In the genomic region with DNA sequence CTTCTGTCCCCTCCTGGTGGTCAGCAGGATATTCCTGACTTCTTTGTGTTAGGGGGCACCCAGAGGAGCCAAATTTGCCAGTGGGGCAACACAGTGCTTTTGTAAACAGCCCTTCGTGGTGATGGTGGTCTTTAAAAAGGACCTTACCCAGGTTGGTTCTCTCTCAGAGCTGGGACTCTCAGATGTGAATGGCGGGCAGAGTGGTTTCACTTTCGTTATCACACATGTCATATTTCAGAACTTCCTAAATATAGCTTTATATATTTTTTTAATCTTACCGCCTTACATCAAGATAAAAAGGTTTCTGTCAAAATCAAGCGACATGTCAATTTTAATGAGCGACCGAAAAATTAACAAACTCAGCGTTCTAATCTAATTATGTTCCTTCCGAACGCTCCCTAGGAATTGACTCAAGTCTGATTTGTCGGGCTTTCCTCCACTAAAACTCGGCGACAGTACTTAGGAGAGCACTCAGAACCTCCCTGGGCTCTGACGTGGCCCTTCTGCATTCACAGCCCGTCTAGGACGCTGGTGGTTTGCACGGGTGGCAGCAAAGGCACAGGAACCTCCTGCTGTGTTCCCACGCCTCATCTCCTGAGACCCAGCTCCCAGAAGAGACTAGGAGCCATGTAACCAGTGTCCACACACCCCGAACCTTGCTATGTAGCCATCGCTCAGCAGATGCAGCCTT, we compare ENCODE assay signal across 12 mouse cellular contexts.
DNase-seq lines count a peak whose midpoint lies in the region; ATAC-seq and TF ChIP-seq lines count a peak whose summit lies in the region.
"Had no signal": no experiment of that assay in that cellular context is flagged by ENCODE, and none has a peak within 500 bp of the region (broad histone marks: within the 10 kb centered on the region; RNA-seq: fewer than 3 reads in every experiment).

No protein-coding gene starts in this region.

- DNase-seq in forebrain, postnatal 0 days, result peak; percentile 37
- DNase-seq in thymus, postnatal 14 days, result peak; percentile 6
- no peak for DNase-seq in thymus, postnatal 10 days (ENCODE audit: low spot score in 2 of 2)
- peak; percentile 23 for DNase-seq in telencephalon, adult 2 months (ENCODE audit: low read depth, low spot score)
- no peak for DNase-seq in kidney, adult 9 months
- no peak for DNase-seq in right cerebral cortex, postnatal 4 days
- DNase-seq: heart, postnatal 4 days; kidney, postnatal 25 days had no signal

- H3K4me3 ChIP-seq in forebrain, postnatal 0 days (ENCODE audit: low read depth, low read length), result no peak overlapping the region
- H3K4me3 ChIP-seq in forebrain, embryonic 15.5 days, result no peak overlapping the region
- peak overlapping the region; percentile 34 for H3K4me3 ChIP-seq in cortical plate, adult 2 months (ENCODE audit: insufficient read depth, low read length)
- H3K4me3 ChIP-seq: midbrain, embryonic 13.5 days; neural tube, embryonic 15.5 days had no signal

- peak overlapping the region; percentile 4; the same call in 1 of the 2 replicates for H3K9ac ChIP-seq in forebrain, postnatal 0 days
- no peak overlapping the region for H3K9ac ChIP-seq in forebrain, embryonic 15.5 days (replicated peaks)
- H3K9ac ChIP-seq: midbrain, embryonic 13.5 days; neural tube, embryonic 15.5 days had no signal

- TF ChIP-seq POLR2A in cortical plate, adult 2 months (IDR thresholded peaks at IDR 0.05; ENCODE audit: extremely low read depth, insufficient read depth, low read length), result no peak

- no peaks in the 10 kb centered on the region for H3K27me3 ChIP-seq in forebrain, postnatal 0 days (ENCODE audit: insufficient read depth, low read length)
- no peaks in the 10 kb centered on the region for H3K27me3 ChIP-seq in forebrain, embryonic 15.5 days
- H3K27me3 ChIP-seq: midbrain, embryonic 13.5 days; neural tube, embryonic 15.5 days had no signal

- no peak overlapping the region for H3K27ac ChIP-seq in forebrain, postnatal 0 days (ENCODE audit: low read depth, low read length)
- no peak overlapping the region for H3K27ac ChIP-seq in forebrain, embryonic 15.5 days (replicated peaks)
- H3K27ac ChIP-seq in cortical plate, adult 2 months (ENCODE audit: insufficient read depth, low read length), result no peak overlapping the region
- H3K27ac ChIP-seq: midbrain, embryonic 13.5 days; neural tube, embryonic 15.5 days had no signal

- ATAC-seq in forebrain, postnatal 0 days, result peak; percentile 57; the same call in 1 of the 2 replicates
- ATAC-seq in forebrain, embryonic 15.5 days (replicated peaks), result no peak
- ATAC-seq: midbrain, embryonic 13.5 days had no signal

- WGBS in forebrain, postnatal 0 days, result 58% methylated on average over 20 of the region's 20 CpGs
- WGBS in forebrain, embryonic 15.5 days, result 64% methylated on average over 20 of the region's 20 CpGs

- H3K4me2 ChIP-seq in forebrain, postnatal 0 days (ENCODE audit: low read depth), result peak overlapping the region; percentile 5; the same call in 1 of the 2 replicates
- no peak overlapping the region for H3K4me2 ChIP-seq in forebrain, embryonic 15.5 days (replicated peaks)
- H3K4me2 ChIP-seq: midbrain, embryonic 13.5 days; neural tube, embryonic 15.5 days had no signal

- no peaks in the 10 kb centered on the region for H3K36me3 ChIP-seq in forebrain, postnatal 0 days (ENCODE audit: insufficient read depth)
- no peaks in the 10 kb centered on the region for H3K36me3 ChIP-seq in forebrain, embryonic 15.5 days
- H3K36me3 ChIP-seq: midbrain, embryonic 13.5 days; neural tube, embryonic 15.5 days had no signal

- H3K9me3 ChIP-seq in forebrain, postnatal 0 days (ENCODE audit: low read length), result no peaks in the 10 kb centered on the region
- H3K9me3 ChIP-seq in forebrain, embryonic 15.5 days, result no peaks in the 10 kb centered on the region
- H3K9me3 ChIP-seq: midbrain, embryonic 13.5 days; neural tube, embryonic 15.5 days had no signal

- H3K4me1 ChIP-seq in forebrain, postnatal 0 days (ENCODE audit: insufficient read depth), result no peaks in the 10 kb centered on the region
- peaks cover 9% of the 10 kb centered on the region for H3K4me1 ChIP-seq in forebrain, embryonic 15.5 days
- H3K4me1 ChIP-seq in cortical plate, adult 2 months (ENCODE audit: control insufficient read depth, insufficient read depth, low read length), result no peaks in the 10 kb centered on the region; the same call in 1 of the 2 replicates

- no peak for TF ChIP-seq CTCF in forebrain, postnatal 0 days (IDR thresholded peaks at IDR 0.05; ENCODE audit: low read depth)
- TF ChIP-seq CTCF in cortical plate, adult 2 months (IDR thresholded peaks at IDR 0.05; ENCODE audit: extremely low read depth, insufficient read depth, low read length), result no peak

Comparison
In these comparisons a context has a peak if more than half of its experiments do, and no peak if none do; other contexts are left out.
1. DNase-seq: peak in forebrain, postnatal 0 days (single experiment), thymus, postnatal 14 days (single experiment) and telencephalon, adult 2 months (single experiment); none in thymus, postnatal 10 days (0 of 2), kidney, adult 9 months (single experiment) and right cerebral cortex, postnatal 4 days (single experiment).